Mouse (Mus musculus) frontal cortex, adult 2 months (tissue): ENCODE data around the gene Psmb7. TPM values are rescaled to one million over a fixed set of nuclear protein-coding genes. Genes with fewer than 3 reads are reported as not detected.

Experiments
- DNase-seq, 2 experiments: peaks; one replicate each; pipeline ENCODE4 v3.0.0; 2022; ENCODE audit warnings: low spot score in 1 of 2; ENCODE audit errors: extremely low spot score in 1 of 2
- polyA plus RNA-seq: library from polyadenylated mRNA; depleted of rRNA; stranded (reverse); fragments of >200 nt; gene quantifications from 2 replicates; pipeline ENCODE4 v1.2.3, GENCODE M21; 2012

The Psmb7 gene
- polyA plus RNA-seq, 1 experiment = 234 TPM

DNA sequence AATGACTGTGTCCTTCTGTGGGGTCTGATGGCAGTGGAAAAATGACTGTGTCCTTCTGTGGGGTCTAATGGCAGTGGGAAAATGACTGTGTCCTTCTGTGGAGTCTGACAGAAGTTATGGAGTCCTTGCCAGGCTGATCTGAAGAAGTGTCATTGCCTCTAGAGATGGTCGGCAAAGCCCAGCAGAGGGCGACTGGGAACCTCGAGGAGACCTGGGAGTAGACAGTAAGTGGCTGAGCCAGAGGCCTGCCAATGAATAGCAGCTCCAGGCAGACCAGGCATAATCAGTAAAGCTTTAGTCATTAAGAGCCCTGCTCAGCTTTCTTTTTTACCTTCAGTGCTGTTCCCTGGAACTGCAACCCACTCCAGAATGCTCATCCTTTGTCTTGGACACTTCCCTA, 2.0 kb upstream of the Psmb7 start:
- DNase-seq = peak in 1 of 2 experiments; percentile 82

GRCm38 (mm10) chr2:38641761-38642160, 2.1 kb downstream of the Psmb7 start:
- DNase-seq = no peak

- DNase-seq = no peak
Observed at GRCm38 (mm10) chr2:38637716-38638267, 6.1 kb downstream of the Psmb7 start.

GRCm38 (mm10) chr2:38630574-38630973, 13.3 kb downstream of the Psmb7 start:
- DNase-seq = no peak

DNA sequence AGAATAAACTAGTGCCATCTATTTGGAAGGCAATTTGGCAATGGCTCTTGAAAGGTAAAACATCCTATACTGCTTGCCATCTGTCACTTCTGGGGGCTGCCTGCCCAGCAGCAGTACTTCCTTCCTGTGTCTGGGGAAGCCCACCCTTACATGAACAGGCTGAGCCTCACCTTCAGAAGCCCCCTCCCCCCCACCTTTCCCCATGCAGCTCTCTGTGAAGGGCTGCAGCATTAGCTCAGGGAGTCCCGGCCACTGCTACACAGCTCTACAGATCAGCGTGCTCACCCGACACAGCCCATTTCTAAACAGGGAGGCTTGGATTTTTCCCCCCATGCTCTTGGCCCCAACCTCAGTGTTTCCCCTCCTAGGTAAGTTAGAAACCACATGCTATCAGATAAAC, 14.4 kb downstream of the Psmb7 start:
- DNase-seq = no peak

DNA sequence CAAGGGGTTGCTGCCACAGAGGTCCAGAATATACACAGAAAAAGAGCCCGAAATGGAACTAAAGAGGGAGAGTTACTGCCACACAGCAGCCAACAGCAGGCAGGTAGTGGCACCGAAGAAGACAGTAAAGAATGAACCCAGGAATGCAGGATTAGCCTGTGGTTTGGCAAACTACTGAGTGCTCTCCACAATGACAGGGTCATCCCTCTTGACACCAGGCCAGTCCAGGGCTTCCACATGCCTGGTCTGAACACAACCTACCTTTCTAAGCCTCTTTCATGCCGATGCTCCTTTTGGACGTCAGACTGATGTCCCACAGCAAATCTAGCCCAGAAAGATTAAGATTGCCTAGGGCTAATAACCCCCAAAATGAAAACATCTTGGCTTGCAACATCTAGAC, 15.1 kb downstream of the Psmb7 start:
- no peak for DNase-seq

GRCm38 (mm10) chr2:38623821-38624590, 19.9 kb downstream of the Psmb7 start:
- DNase-seq = no peak

DNA sequence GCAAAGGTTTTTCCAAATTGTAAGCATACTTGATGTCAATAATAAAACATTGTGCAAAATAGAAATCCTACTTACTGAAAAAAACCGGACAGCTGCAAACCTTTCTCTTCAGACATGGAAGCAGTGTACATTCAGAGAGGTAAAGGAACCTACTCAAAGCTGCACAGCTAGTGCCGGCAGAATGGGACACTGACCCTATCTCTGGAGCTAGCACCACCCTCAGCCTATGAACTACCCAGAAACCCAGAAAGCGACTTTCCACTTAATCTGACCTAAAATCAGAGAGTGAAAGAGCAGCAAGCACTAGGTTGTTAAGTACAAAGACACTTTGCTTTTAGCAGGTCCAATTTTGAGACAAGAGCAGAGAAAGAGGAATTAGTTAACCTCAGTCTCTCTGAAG, 20.5 kb downstream of the Psmb7 start:
- no peak for DNase-seq

DNA sequence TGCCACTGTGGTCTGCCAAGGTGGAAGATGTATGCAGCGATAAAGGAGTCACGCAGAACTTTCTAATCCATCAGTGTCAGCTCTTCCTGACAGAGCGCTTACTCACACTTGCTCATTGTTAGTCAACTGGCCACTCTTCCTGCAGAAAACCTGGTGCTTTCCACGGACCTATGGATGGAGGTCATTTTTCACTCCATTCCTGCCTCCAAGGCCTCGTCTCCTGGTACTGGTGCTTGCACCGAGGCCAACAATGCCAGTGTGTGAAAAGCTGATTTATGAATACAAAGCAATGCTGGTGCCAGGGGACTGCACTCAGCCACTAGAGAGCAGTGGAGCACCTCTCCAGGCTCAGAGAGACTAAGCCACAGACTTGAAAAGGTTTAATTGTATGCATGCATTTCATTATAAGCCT, 22.3 kb downstream of the Psmb7 start:
- DNase-seq = peak in 1 of 2 experiments; percentile 66

DNA sequence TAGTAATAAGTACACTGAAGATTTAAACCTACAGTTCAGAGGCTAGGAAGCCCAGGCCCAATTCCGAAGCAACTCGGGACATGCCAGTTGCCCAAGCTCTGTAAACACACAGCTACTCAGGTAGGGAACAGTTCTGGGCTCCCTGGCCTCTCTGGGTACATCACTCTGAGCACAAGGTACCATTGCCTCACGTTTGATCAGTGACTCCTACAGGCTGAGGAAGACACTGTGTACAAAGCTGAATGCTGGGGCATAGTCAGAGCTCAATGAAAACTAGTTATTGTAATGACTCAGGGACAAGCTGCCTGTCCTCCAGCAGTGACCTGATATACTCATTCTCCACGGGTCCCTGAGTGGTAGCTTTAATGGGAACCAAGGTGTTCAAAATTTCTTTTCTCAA, 22.8 kb downstream of the Psmb7 start:
- no peak for DNase-seq

DNA sequence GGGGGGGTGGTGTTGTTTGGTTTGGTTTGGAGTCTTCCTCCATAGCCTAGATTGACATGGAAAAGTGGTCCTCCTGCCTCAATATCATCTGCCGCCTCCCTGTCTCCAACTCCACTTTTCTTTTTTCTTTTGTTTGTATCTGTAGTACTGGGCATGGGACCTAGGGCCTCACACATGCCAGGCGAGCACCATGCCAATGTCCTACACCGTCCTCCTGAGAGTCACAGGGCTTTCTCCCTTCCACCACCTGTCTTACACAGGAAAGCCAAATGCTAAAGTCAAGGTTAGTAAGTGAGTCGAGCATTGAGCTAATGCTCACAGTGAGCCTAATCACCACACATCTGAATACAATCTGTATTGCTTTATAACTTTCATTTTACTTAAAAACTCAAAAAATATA, 24.1 kb downstream of the Psmb7 start:
- no peak for DNase-seq

DNA sequence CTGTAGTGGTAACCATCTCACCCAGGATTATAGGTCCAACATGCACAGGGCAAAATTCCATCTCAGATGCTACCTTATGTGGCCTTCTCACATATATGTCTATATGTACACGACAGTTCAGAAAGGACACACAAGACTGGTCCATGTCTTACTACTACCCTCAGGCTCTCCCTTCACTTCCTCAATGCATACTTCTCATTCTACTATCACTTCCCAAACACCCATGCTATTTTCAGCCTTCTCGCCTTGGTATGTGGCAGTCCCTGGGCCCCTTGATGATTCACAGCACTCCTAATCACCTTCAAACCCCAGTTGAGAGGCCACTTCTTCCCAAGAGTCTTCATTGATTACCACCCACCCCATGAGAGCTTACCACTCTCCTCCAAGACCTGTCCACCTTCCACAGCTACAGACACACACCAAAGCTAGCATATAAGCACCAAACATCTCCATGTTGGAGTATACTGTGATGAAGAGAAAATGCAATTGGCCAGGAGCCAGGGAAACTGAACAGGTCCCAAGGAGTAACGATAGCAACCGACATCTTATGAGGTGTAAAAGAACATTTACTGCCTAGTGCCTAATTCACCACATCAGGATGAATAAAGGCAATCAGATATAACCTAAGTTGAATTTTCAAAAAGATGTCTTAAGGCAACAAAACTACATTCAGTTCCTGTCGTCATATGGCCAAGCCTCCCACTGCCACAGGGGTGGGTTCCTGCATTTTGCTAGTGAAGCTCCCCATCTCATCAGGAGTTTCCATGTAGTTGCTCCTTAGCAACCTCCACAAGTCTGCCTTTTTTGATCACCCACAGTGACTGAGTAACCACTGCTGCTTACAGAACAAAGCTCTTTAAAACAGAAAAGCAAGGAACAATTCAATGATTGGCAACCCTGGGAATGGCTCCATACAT, 26.7 kb downstream of the Psmb7 start:
- DNase-seq = no peak

- peak in 1 of 2 experiments; percentile 50 for DNase-seq
Observed at GRCm38 (mm10) chr2:38616072-38616471, 27.8 kb downstream of the Psmb7 start.

DNA sequence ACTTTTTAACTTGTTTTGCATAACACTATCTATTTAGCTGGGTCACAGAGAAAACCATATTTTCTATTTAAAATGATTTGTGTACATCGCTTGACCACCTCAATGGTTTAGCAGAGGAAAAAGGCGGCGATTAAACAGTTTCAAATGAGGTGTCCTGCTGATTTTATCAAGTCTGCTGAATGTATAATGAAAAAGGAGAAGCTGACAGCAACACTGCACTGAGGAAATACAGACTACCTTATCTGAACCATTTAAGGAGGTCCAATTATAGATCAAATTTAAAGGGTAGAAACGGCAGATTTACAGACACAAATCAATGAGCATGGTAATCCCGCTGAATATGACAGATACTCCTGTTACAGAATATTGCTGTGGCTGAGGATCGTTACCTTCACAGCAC, 29.4 kb downstream of the Psmb7 start:
- no peak for DNase-seq

DNA sequence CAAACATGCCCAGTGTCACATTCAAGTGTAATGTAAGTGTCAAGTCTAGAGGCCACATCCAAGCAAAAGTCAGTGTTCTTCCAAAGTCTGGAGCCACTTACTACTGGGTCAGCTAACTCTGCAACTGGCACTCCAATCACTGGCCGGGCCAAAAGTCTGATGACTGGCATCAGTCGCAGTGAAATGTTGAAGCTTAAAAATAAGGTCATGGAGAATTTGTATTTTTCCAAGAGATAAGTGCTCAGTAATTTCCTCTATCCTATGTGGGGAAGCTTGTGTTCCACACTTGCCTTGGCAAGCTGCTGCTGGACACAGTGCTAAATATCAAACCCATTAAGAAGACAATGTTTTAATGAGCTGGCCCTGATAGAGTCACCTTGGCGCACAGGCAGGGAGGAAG, 30.3 kb downstream of the Psmb7 start:
- DNase-seq = no peak

DNA sequence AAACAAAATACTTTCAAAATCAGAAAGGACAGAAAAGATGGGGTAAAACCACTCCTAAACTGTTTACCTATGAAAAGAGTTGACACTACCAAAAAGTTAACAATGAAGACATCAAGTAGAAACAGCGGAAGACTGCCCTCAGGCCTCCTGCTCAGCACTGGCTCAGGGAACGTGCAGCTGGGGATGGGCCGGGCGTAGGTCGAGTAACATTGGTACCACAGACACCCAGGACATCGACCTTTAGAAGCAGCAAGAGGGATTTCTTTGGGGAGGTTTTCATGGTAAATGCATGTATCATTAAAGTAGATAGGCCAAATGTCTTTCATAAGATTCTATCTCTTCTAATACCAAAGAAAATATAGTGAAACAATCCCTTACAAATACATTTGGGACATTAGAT, 31.3 kb downstream of the Psmb7 start:
- no peak for DNase-seq

GRCm38 (mm10) chr2:38610161-38610560, 33.7 kb downstream of the Psmb7 start:
- DNase-seq = no peak

DNA sequence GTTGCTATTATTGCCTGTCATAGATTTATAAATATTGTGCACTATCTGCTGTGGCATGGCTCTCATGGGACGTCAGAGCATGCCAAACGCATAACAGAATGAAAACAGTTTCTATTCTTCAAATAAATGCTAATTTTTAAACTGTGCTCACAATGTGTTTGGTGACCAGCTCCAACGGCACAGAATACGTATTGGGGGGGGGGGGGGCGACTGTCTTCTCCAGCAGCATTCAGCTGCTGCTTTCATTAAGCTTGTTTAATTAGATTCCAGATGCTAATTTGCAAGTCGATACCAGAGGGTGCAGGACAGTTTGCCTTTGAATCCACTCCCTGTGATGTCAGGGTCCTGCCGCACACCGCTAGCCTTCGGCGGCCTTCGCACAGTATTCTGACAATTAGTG, 34.6 kb downstream of the Psmb7 start:
- DNase-seq = no peak

DNA sequence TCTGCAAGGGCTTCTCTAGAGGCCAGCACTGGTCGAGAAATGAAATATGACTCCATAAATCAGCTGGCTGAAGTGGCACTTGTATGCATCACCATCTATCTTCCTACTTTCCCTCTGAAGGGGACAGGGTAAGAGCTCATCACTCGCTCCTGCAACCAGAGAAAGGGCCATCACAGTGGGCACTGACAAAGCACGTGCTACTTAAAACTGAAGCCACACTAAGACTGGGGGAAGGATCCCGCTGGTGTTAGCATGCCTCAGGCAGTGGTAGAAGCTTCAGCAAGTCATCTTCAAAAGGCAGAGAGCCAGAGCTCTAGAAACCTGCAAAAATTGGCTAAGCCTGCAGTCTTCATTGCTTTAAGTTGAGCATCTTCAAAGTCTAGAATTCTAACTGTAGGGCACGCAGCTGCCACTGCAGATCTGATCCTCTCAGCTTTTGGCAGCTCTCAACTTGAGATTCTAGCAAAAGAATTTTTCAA, 35.0 kb downstream of the Psmb7 start:
- peak in 1 of 2 experiments; percentile 48 for DNase-seq

GRCm38 (mm10) chr2:38607716-38608115, 36.2 kb downstream of the Psmb7 start:
- DNase-seq = no peak

DNA sequence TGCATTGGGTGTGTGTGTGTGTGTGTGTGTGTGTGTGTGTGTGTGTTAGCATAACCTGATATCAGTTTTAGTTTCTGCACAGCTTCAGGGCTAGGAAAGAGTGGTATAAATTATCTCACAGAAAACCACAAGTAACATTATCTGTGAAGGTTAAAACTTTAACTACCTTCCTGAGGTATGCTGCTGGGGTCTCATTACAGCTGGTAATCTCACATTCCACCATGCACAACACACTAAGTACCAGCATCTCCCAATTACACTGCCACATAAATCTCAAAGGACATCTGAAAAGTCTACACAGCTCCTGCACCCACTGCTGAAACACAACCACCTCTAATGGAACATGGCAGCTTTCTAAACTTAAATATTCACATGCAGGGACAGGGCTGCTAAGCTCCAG, 43.0 kb downstream of the Psmb7 start:
- no peak for DNase-seq
